Mouse (Mus musculus) embryonic fibroblast, embryonic 13.5 days (primary cell): Measurements from ENCODE around the gene Usp28. TPM values are rescaled to one million over a fixed set of nuclear protein-coding genes. Genes with fewer than 3 reads are reported as not detected.

Experiments used
- H3K27ac ChIP-seq: 2 replicates; pipeline ENCODE4 v1.5.1; 2012; ENCODE audit warnings: low read length, control low read depth, inconsistent platforms; ENCODE audit not compliant: insufficient read depth
- H3K4me1 ChIP-seq: 2 replicates; pipeline ENCODE4 v1.6.1; 2011; ENCODE audit warnings: low read length; ENCODE audit not compliant: control insufficient read depth, insufficient read depth
- H3K4me3 ChIP-seq: 2 replicates; pipeline ENCODE4 v1.5.1; 2011; ENCODE audit warnings: mild to moderate bottlenecking, control low read depth, low read length; ENCODE audit not compliant: insufficient read depth
- CTCF ChIP-seq: IDR thresholded peaks from 2 replicates; pipeline ENCODE4 v1.5.1; 2011; ENCODE audit warnings: mild to moderate bottlenecking, control low read depth, low read length, moderate library complexity, borderline replicate concordance; ENCODE audit not compliant: insufficient read depth
- POLR2A ChIP-seq: IDR thresholded peaks from 2 replicates; pipeline ENCODE4 v1.6.1; 2011; ENCODE audit warnings: low read depth, mild to moderate bottlenecking, control low read depth, low read length, moderate library complexity
- polyA plus RNA-seq: library from polyadenylated mRNA; stranded (reverse); fragments of >200 nt; gene quantifications from 2 replicates; pipeline ENCODE4 v1.2.4, GENCODE M21; 2011; ENCODE audit warnings: low read depth; ENCODE audit not compliant: missing spikeins, insufficient read length

The Usp28 gene
- polyA plus RNA-seq, 1 experiment, result 20.7 TPM

DNA sequence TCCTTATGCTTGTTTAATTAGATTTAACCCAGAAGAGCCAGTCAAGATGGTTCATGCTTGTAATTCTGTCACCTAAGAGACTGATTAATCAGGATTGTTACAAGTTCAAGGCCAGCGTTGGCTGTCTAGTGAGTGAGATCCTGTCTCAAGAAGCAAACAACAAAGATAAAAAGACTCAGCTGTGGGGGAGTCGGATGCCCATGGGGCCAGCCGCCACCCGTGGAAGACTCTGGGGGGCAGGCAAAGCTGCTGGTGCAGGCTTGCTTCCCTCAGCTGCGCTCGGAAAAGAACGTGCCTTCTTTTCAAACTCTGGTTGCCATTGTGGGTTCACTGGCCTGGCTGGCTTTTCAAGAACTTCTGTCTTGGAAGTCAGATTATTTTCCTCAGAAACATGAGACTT is 30.6 kb downstream of the Usp28 start:
- TF ChIP-seq CTCF, result no peak
- TF ChIP-seq POLR2A, result no peak
- Histone ChIP-seq H3K4me3 (no peak overlapping the region), H3K4me1 (no peaks in the 10 kb centered on the region), H3K27ac (no peak overlapping the region)

DNA sequence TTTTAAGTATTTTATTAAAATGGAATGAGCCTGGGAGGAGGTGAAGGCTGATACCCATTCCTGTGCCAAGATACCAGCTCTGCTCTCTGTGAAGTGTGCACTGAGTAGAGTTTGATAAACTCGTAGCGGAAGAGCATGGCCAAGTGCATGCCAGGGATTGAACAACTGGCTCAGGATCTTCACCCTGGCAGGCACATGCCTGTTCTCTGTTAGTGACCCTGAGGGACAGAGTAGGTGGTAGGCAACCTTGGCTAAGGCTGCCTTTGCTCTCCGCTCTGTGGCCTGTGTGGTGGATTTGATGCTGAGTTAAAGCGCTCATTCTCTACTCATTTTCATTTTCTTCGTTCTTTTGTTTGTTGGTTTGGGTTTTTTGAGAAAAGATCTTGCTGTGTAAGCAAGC is 36.1 kb downstream of the Usp28 start:
- Histone ChIP-seq H3K4me3 (no peak overlapping the region), H3K27ac (no peak overlapping the region), H3K4me1 (no peaks in the 10 kb centered on the region)
- TF ChIP-seq POLR2A, result no peak
- no peak for TF ChIP-seq CTCF

DNA sequence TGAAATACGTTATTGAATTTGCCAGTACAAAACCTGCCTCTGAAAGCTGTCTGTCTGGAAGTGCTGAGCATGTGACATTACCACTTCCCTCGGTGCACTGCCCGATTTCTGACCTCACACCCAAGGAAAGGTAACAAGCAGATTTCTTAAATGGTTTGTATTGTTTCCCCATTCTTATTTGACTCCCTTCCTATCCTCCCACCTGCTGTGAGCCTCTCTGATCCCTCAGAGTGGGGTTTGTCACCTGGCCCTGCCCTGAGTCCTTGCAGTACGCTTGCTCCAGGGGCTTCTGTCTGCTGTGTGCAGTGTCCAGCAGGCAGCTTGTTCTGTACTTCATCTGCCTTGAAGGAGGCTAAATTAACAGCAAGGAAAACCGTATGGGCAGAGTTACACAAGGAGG is 38.8 kb downstream of the Usp28 start:
- TF ChIP-seq POLR2A, result no peak
- H3K4me1 ChIP-seq, result no peaks in the 10 kb centered on the region
- H3K27ac ChIP-seq, result no peak overlapping the region
- H3K4me3 ChIP-seq, result no peak overlapping the region

DNA sequence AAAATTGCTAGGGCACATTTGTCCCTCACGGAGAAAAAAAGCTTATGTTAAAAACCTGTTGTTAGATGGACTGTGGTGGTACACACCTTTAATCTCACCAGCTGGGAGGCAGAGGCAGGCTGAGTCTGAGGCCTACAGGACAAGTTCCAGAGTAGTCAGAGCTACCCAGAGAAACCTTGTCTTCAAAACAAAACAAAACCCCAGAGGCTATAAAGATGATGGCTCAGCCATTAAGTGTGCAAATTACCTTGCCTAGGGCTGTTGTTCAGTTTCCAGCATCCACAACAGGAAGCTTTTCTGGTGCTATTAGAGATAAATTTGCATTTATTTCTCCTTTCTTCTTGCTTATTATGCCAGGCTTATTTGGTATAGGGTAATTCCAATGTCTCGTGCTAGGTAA is 39.4 kb downstream of the Usp28 start:
- no peaks in the 10 kb centered on the region for H3K4me1 ChIP-seq
- H3K4me3 ChIP-seq, result no peak overlapping the region
- TF ChIP-seq CTCF (no peak), POLR2A (no peak)
- H3K27ac ChIP-seq, result no peak overlapping the region

DNA sequence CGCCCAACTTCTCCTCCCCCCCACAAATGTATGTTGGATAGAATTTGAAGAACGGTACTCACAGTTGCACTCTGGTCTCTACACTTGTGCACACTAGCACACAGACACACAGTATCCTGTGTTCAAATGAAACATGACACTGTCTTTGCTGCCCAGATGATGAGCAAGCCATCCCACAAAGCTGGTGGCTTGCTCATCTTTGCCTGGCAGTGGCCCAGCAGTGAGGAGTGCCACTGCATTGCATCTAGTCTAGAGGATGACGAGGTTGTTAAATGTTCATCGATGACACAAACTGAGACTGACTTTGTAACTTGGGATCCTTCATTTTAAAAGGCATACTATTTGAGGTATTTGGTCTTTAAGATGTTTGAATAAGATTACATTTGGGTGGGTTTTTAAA is 49.6 kb downstream of the Usp28 start:
- no peak for TF ChIP-seq CTCF
- no peak for TF ChIP-seq POLR2A
- Histone ChIP-seq H3K4me3 (no peak overlapping the region), H3K4me1 (no peaks in the 10 kb centered on the region), H3K27ac (no peak overlapping the region)

DNA sequence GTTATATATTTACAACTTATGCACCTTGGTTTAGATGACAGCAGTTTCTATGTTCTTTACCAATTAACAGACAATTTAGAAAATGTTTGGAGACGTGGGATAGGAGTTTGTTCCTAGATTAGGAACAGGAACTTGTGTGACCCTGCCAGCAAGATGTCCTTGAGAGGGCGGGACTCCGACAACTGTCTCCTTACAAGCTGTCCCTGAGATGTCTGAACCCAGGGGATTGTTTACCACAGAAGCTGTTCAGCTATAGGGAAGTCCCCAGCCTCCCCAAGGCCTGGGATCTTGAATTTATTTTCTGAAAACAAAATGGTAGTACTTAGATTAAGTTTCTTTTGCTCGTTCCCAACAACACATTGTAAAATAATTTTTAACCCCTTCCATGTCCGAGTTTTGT is 65.7 kb downstream of the Usp28 start:
- Histone ChIP-seq H3K4me3 (no peak overlapping the region), H3K27ac (no peak overlapping the region), H3K4me1 (no peaks in the 10 kb centered on the region)
- TF ChIP-seq POLR2A (no peak), CTCF (no peak)

DNA sequence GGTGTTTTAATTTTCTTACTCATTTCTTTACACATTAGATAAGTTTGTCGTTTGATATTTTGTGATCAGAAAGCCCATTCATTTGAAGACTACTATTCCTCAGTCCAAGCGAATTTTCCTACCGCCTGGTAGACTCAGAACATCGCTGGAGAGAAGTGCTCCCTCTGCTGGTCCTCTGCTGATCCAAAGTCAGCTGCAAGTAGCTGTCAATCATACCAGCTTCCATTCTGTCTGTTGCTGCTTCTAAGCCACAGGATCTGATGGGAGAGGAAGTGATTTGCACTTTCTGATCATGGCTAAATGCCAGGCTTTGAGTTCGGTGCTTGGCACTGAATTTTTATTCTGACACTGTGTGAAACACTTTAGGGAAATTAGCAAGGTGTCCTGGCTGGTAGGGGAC is 66.2 kb downstream of the Usp28 start:
- no peak overlapping the region for H3K27ac ChIP-seq
- peak; percentile 66; the same call in 1 of the 2 replicates for TF ChIP-seq CTCF
- TF ChIP-seq POLR2A, result no peak
- H3K4me3 ChIP-seq, result no peak overlapping the region
- no peaks in the 10 kb centered on the region for H3K4me1 ChIP-seq

DNA sequence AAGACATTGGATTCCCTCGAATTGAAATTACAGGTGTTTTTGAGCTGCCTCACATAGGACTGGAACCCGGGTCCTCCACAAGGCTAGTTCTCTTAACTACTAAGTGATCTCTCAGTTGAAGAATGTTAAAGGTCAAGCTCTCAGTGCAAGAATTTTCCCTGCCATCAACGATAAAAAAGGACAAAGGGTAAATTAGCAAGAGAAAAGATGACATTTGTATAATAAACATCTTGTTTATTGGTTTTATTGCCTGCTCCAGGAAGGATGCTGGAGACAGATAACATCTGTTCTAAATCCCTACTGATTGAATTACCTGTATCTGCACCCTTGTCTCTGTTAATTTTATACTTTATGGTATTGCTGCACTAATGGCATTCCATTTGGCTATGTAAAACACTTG is 68.9 kb downstream of the Usp28 start:
- no peak overlapping the region for H3K4me3 ChIP-seq
- TF ChIP-seq CTCF (no peak), POLR2A (no peak)

DNA sequence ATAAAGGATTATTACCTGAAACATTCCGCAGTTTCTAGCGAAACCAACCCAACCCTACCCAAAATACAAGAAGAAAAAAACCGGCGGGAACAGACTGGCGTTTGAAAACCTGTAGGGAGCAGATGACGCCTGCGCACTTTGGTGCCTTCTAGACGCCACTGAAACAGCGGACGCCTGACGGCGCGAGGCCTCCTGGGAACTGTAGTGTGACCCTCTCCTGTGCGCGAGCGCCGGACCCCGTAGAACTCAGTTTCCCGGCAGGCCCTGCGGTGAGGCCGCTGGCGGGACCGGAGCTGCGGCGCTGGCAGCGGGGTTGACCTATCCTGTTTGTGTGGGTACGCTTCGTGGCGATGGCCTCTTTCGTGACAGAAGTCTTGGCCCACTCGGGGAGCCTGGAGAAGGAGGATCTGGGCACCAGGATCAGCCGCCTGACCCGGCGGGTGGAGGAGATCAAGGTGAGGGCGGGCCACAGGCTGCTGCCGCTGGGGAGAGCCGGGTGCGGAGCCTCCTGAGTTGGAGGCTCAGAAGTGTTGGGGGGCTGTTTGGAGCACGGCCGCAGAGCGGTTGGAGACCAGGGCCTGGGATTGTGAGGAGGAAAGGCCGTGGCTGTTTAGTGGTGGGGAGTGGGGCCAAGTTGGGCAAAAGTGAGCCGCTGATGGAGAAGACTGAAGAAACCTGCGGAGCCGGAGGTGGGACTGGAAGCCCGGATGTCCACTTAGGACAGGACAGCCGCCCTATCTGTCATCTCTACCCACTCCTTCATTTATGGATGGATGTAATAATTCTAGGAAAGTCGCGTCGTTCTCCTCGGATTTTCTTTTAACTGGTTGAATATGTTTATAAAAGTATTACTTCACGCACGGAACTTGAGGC is 70.4 kb downstream of the Usp28 start, which contains the start of gene Zw10:
Gene Zw10, plus strand, starts transcription at position 281 of the 873 bp plus-strand sequence.
- H3K4me3 ChIP-seq, result peak within 1 kb of the TSS; percentile 76
- no peaks in the 10 kb centered on the region for H3K4me1 ChIP-seq
- H3K27ac ChIP-seq, result 0 out of 2 replicates have a peak within 1 kb of the TSS, but pooled peaks have one; percentile 3
- peak; percentile 80 for TF ChIP-seq POLR2A
- no peak for TF ChIP-seq CTCF

More for the DNA sequence above, 68.9 kb downstream of the Usp28 start:
- Histone ChIP-seq H3K4me1 (no peaks in the 10 kb centered on the region), H3K27ac (no peak overlapping the region)

DNA sequence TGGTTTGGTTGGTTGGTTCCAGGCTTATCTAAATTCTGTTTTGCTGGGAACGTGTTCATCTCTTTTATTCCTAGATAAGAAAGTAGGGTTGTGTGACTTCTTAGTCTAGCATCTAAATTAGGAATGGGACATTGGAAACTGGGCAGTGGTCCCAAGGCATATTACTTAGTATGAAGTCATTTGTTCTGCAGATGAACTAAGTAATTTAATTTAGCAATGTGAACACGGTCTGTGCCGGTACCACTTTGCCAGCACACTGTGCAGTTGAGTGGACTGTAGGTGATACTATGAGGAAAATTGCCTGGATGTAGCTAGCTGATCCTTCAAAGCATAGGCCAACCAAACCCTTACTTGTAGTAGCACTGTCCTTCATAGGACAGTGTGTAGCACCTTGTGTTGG is 91.7 kb downstream of the Usp28 start:
- Histone ChIP-seq H3K4me1 (0 out of 2 replicates have a peak, but pooled peaks cover 2% of the 10 kb centered on the region), H3K27ac (no peak overlapping the region), H3K4me3 (no peak overlapping the region)
- TF ChIP-seq CTCF, result no peak

DNA sequence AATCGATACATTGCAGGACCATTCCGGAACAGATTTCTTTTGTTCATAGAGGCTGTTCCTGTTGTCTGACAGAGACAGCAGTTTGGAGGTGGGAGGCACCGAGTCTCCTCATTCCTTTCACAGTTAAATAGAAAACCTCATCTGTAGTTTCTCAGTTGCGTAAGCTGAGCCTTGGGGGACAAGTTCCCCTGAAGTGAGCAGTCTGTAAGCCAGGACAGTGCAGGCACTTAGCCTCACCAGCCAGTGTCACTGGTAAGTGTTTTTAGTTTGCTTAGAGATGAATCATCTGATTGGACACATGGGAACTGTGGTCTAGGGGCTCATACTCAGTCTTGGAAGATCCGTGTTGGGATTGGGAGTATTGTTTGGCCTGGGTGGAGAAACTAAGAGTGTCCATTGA is 95.9 kb downstream of the Usp28 start, which contains the start of gene Tmprss5:
Gene Tmprss5, plus strand, starts transcription at position 154 of the 400 bp plus-strand sequence.
- TF ChIP-seq CTCF, result no peak
- TF ChIP-seq POLR2A, result no peak
- Histone ChIP-seq H3K4me1 (0 out of 2 replicates have a peak, but pooled peaks cover 2% of the 10 kb centered on the region), H3K4me3 (no peak within 1 kb of the TSS), H3K27ac (no peak within 1 kb of the TSS)
